Mouse (Mus musculus): ENCODE measurements at regions not wholly inside any gene's neighbourhood (a gene's known extent, or its start where the extent isn't known, plus 50 kb on each side); places are given as distances from the start of the nearest gene placed in this dataset.

DNA sequence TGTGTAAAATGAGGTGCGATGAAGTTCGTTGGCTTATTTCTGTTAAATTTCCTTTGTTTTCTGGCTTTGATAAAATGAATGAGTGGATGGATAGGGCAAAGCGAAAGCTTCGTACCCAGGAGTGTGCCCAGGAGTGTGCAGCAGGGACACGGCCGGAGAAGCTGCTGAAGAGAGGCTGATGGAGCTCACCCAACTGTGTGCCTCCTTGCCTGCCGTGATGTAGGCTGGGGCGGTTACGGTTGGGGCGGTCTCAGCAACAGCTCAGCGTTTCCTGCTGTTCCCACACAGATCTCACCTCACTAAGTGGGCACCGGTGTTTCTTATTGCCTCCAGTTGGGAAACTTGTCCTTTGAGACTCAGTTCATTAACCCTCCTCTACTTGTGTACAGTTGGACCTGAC, 208.2 kb upstream of the Ttc29 start:
- in situ Hi-C loops (cut with MboI): loop anchor here (25.0 kb wide), 1 partner anchor 593 kb away; no protein-coding TSS in a partner anchor

DNA sequence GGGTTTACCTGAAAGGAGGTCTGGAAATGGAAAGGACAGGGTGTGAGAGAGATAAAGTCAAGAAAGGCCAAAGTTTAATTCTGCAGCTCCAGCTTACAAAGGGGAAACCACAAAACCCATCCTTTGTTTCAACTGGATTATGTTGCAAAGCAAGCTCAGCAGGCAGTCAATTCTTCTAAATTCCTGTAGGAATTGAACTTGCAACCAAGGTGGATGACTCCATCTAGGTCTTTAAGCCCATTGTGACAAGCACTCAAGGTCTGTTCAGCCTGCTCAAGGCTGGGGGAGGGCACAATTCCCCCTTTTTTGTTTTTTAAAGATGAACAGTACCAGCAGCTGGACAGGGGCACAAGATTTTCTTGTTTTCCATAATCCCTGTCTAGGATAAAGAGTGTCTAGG, 200.0 kb upstream of the Ttc29 start:
- in situ Hi-C loops (cut with MboI): loop anchor here (25.0 kb wide), 1 partner anchor 601 kb away; no protein-coding TSS in a partner anchor

DNA sequence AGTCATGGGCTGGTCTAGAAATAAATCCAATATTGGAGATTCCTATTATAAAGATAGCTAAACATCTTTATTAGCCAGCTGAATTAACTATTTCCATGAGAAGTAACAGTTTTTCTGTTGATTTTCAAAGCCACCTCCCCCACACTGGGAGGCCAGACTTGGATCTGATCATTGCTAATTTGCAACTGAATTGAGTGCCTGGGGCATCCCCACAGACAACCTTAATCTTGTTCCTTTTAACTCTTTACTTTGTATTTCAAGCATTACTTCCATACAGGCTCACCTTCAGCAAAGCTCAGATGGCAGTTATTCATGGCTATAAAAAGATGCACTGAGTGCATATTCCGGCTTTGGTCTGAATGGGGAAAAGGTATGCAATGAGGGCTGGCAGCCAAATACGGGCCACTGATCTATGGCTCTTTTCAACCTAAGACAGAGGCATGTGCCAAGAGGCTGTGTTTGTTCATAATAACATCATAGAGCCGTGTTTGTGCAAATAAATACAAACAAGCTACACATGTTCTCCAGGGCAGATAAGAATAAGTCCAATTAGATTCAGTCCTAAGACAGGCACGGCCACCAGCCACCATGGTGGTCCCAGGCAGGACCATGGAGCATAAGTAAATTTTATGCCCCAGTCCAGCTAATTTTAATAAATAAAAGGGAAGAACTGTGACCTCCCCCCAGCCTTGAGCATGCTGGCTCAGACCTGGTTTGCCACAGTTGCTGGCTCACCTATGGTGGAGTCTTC, 194.5 kb upstream of the Ttc29 start:
- in situ Hi-C loops (cut with MboI): loop anchor here (25.0 kb wide), 1 partner anchor 606 kb away; no protein-coding TSS in a partner anchor

DNA sequence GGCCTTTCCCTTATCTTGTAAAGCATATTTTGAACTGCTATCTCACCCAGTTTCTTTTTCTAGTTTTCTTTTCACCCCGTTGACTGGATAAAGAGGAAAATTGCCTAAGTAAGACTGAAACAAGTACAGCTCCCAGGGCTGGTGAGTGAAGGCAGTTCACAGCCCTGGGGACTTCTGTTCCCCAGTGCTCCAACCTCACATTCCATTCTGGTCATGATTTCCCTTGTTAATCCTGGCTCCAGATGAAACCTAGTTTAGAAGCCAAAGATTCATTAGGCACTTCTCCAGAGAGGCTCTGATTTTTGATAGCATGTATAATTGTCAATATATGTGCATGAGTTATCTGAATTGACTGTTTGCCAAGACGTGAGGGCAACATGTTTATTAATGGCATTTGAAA, 191.6 kb upstream of the Ttc29 start:
- in situ Hi-C loops (cut with MboI): loop anchor here (25.0 kb wide), 1 partner anchor 609 kb away; no protein-coding TSS in a partner anchor

DNA sequence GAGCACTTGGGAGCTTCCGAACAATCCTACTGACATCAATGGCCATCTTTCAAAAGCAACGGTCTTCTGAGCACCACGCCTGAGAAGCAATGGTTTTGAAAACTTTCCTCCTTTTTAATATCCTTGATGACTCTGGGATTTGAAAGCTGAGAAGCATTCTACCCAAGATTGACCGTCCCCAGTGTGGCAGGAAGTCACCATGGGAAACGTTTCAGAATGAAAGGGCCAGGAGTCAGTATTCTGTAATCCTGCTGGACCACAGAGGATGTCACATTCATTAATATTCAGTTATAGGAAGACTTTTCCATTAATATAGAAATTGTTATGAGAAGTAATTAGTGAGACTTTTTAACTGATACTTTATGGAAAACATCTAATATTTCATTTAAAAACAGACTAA, 190.1 kb upstream of the Ttc29 start:
- in situ Hi-C loops (cut with MboI): loop anchor here (25.0 kb wide), 1 partner anchor 611 kb away; no protein-coding TSS in a partner anchor

DNA sequence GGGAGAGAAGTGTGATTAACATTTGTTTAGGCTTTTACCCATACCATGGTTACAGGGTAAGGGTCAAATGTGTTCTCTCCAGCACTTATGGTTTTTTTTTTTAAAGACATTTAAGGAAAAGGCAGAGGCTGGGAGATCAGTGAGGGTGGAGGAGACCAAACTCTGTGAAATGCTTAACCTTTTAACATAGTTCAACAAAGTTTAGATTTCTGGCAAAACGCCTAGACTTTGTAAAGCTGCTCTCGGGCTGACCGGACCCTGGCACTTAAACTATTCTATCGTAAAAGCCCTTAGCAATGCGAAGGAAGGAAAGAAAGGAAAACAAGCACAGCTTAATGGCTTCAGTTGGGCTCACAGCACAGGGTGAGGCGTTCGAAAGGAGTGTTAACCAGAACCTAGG, 189.6 kb upstream of the Ttc29 start:
- in situ Hi-C loops (cut with MboI): loop anchor here (25.0 kb wide), 1 partner anchor 611 kb away; no protein-coding TSS in a partner anchor

DNA sequence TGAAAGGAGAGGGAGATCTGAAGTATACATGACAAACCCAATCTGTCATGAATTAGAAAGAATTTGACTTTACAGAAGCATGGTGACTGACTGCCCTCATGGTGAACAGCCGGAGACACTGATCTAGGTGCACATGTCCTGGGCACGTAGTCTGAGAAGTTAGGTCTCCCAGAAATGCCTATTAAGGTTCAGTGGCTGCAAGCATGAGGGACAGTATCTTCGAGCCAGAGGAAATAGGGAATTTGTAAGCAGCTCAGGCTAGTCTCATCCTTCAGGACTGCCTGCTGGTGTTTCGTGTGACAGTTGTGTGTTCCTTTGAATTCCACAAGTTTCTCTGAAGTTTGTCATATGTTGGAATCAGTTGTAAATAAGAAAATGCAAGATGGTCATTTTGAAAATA, 189.2 kb upstream of the Ttc29 start:
- in situ Hi-C loops (cut with MboI): loop anchor here (25.0 kb wide), 1 partner anchor 612 kb away; no protein-coding TSS in a partner anchor

DNA sequence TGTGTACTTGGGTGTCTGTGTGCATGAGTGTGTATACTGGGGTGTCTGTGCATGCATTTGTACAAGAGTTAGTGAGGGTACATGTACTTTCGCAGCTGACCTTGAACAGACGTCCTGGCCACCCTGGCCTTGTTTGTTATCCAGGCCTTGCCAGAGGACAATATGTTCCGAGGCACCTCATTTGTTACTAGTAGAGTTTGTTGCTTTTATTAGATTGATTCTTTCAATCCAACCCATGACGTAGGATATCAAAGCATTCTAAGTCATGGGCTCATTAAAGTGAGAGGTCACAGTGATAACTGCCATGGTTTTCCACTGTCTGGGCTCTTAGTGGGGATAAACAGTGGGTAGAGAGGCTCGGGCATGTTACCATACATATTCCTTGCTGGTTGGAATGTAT, 188.1 kb upstream of the Ttc29 start:
- in situ Hi-C loops (cut with MboI): loop anchor here (25.0 kb wide), 1 partner anchor 613 kb away; no protein-coding TSS in a partner anchor

DNA sequence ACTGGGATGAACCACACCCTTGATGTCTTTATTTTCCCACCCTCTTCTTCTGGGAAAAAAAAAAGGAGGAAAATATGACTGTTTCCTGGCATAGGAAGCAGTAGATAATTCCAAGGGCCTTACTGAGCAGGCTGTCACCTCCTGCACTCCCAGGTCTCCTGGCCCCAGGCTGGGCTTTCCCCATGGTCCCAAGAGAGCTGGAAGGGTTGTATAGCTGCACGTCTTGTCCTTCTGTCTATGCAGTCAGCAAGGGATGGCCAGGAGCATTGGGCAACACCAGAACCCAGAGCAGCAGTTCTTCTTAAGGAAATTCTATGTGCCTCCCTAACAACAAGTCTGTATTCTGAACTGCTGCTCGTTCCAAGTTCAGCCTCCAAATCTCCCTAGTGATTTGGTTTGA, 185.7 kb upstream of the Ttc29 start:
- in situ Hi-C loops (cut with MboI): no loop called here

DNA sequence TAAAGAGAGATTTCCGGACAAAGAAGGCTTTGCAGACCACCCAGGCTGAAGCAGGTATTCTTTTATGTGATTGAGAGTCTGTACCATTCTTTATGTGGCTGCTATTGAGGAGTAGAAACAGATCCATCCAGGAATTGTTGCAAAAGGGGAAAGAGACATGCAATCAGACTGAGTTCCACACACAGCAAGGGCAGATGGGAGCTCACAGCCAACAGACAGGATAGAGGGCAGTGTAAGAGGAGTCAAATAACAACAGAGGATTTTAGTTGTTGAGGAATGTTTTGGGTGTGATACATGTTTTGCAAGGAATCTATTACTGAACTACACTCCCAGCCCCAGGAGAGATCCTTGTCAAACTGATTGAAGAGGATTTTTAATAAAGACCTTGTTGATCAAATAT, 184.2 kb upstream of the Ttc29 start:
- in situ Hi-C loops (cut with MboI): no loop called here

DNA sequence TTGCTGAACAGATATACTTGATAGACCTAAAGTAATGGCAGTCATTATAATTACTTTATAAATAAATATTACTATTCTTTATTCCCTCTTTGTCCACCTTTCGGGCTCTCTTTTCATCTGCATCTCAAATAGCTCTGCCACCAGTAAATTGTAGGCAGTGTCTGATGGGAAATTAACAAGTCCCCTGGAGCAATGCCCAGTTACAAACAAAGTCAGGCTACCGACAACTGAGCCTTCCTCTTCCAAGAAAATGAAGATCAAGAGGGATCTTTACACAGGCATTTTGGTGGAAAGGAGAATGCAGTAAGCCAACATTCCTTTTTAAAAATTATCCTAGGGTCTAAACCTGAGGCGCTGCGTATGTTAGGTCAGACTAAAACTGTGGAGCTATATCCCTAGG, 181.3 kb upstream of the Ttc29 start:
- in situ Hi-C loops (cut with MboI): no loop called here

DNA sequence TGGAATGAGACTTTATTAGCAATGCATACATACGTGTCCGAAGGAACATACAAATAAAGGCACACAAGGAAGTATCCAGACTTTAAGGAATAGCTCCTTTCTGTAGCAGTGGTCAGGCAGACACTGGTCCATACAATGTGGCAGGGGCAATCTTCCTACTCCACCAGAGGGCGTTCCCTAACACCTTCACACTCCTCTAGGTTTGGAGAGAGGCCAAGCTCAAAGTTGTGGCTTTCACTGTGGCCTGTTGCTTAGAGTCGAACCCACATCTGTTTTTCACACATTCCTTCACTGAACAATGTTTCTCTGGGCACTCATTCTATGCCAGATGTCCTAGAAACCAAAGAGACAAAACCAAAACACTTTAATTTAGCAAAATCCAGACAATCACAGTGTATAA, 178.4 kb upstream of the Ttc29 start:
- in situ Hi-C loops (cut with MboI): no loop called here

DNA sequence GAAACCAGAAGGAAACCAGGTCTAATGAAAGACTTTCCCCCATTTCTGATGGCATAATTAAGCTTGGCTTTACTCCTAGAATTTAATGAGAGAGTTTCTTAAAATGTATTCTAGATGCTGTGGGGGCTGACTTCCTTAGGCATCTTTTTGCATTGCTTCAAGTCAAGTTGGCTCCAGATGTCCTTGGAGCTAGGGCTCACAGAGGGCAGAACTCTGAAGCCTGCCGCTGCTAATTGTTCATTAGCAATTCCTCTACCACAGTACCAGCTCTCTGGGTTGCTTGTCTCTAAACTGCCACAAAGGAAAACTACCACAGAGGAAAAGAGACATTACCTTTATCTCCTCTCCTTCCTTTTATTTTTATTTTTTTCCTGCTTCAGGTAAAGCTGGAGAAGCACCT, 175.9 kb upstream of the Ttc29 start:
- in situ Hi-C loops (cut with MboI): no loop called here

DNA sequence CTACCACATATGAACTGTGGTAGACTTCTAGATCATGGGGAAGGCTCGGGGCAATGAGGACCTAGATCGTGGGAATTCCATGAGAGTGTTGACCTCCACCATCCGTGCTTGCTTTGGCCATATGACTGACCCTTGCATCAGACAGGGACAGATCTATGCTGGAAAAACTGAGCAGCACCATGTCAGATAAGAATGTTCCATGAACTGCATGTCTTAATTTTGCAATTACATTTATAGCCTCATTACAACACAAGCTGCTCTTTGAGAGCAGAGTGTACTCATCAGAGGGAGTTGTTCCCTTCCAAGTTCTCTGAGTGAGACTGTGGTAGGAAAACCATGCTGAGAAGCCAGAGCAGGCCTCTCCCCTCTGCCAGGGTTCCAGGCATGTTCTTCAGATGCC, 166.4 kb upstream of the Ttc29 start:
- in situ Hi-C loops (cut with MboI): no loop called here

DNA sequence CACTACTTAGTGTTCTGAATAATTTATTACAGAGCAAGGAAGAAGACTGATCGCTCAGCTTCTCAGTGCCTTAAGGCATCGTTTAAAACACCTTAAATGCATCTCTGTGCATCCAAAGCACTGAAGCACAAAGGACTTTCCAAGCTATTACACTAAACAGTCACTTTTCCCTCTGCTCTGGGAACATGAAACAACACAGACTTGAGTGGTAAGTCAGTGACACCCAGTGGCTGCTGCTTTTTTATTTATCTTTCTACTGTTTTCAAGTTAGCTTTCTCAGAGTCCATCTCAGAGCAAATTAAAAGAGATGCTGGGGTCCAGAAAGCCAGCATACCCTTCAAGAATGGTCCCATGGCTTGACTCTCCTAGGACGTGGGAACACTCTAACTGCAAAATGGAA, 162.3 kb upstream of the Ttc29 start:
- in situ Hi-C loops (cut with MboI): loop anchor here (25.0 kb wide), 2 partner anchors 612 to 862 kb away; no protein-coding TSS in a partner anchor

DNA sequence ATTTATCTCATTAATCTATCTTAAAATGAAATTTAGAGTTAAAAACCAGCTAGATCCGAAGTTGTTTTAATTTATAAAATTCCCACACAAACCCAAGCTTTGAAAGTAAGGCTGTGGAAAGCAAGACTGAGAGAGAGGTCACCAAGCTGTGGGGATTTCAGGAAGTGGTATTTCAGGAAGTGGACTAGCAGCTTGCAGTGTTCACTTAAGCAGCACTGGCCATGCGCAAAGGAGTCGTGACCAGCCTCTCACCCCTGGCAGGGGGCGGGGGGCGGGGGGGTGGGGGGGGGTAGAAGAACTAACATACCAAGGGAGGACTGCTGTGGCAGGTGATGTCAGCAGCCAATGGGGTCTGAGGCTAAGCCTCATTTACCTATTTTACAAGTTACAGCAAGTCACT, 158.7 kb upstream of the Ttc29 start:
- in situ Hi-C loops (cut with MboI): loop anchor here (25.0 kb wide), 2 partner anchors 608 to 858 kb away; no protein-coding TSS in a partner anchor

DNA sequence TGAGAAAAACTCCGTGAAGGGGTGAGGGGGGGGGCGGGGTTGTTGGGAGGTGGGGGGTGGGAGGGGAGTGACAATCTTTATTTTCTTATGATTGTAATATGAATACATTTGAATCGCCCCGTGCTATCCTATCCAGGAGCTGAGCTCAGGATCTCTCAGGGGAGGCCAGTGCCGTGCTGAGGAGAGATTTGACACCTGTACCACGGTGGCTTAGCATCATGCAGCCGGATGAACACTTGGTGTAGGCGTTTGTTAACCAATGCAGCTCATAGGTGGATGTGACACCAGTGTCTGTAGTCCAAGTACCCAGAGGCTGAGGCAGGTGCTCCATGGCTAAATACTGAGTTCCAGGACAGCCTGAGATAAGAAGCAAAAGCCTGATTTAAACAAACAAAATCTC, 158.2 kb upstream of the Ttc29 start:
- in situ Hi-C loops (cut with MboI): loop anchor here (25.0 kb wide), 2 partner anchors 607 to 857 kb away; no protein-coding TSS in a partner anchor

DNA sequence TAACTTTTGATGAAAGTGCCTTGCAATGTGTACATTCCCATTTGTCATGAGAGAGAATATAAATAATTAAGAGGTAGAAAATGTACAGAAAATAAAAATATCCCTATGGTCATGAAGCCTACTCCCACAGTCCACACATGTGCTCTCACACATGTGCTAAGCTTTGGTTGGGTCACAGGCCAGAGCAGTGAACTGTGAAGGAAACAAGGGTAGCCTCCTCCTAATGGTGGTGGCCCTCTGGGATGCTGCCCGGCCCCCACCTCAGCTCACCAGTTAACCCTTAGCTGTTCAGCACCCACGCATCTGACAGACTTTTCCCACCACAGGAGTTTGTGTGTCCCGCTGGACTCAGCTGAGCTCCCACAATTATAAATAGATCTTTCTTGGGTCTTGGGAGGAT, 157.6 kb upstream of the Ttc29 start:
- in situ Hi-C loops (cut with MboI): loop anchor here (25.0 kb wide), 2 partner anchors 607 to 857 kb away; no protein-coding TSS in a partner anchor

DNA sequence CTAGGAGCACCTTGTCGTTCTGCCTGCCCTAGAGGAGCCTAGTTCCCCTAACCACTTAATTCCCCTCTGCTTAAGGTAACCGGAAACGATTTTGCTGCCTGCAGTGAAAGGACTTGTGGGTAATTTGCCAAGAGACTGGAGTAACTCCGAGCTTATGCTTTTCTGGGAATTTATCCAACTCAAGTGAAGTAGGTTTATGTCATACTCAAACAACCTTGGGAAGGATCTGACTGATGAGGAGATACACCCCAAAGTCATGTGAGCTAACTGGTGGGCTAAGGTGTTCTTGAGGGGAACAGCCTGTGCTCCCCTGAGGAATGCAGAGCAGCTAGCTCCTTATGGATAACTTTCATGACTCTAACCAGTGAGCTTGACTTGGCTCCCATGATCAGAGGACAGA, 155.7 kb upstream of the Ttc29 start:
- in situ Hi-C loops (cut with MboI): loop anchor here (25.0 kb wide), 2 partner anchors 605 to 855 kb away; no protein-coding TSS in a partner anchor

DNA sequence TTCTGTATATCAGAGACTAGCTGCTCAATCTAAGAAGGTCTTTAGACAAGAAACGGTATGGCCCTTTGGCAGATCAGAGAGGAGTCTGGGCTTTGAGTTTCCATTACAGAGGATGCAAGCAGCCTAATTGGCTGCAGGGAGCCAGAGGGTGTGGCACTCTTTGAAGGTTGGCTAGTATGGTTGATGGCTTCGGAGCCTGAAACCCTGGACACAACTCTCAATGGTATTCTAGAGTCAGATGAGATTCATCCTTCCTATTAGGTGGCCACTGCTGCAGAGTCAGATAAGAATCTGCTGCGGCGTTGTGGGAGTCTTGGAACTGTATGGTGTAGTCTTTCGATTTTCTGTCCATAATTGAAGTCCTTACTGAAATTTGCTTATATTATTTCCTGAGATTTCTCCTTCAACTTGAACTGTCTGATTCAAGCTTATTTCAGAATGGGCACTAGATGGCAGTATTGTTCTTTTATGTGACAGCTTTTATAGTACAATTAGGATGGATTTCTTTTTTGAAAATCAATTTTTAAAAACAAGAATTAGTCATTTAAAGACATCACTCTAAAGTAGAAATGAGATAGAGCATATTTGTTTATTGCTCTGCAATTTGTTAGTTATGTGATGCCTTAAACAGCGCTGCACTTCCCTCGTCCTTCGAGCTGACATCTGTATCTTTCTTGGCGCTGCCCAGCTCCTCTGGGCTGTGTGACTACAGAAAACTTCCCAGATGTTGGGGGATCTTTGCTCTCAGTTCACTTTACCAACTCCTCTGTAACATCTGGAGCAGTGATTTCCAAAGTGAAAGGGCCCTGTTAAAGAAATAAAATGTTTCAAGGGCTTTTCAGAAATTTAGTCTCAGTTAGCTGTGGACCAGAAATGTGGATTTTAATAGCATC, 151.0 kb upstream of the Ttc29 start:
- in situ Hi-C loops (cut with MboI): loop anchor here (25.0 kb wide), 2 partner anchors 600 to 850 kb away; no protein-coding TSS in a partner anchor

DNA sequence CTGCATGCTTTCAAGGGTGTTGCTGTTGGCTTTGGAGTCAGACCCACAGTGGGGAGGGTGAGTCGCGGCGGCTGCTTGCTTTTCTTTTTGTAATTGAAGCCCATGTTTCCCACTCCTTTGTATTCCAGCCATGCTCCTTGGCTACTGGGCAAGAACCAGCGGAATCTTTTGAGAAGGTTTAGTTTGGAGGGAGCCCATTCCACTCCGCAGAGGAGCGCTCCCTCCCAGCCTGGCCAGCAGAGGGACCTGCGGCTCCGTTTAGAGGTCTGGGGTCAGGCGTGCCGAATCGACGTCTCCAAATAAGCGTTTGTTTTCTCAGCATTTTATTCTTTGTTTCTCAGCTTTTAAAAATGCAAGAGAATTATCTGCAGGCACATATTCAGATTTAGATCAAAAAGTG, 149.6 kb upstream of the Ttc29 start:
- in situ Hi-C loops (cut with MboI): loop anchor here (25.0 kb wide), 2 partner anchors 599 to 849 kb away; no protein-coding TSS in a partner anchor

DNA sequence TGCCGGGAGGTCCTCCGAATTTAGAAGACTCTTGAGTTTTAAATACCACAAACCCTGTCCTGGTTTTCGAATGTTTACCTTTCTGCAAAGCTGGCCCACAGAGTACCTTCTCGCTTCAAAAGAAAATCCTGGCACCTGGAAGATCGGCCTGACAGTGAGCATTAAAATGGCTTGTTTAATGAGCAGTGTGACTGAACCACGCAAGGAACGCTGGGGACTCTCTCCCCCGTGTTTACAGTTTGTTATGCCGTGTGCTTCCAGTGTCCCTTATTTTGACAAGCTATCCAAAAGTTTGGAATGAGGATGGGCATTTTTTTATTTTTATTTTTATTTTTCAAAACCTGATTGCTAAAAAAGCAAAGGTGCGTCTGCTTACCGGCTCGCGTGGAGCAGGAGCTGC, 148.9 kb upstream of the Ttc29 start:
- in situ Hi-C loops (cut with MboI): loop anchor here (25.0 kb wide), 2 partner anchors 598 to 848 kb away; no protein-coding TSS in a partner anchor
